Comparison of ENCODE assay signal across 33 mouse cellular contexts in genomic region chr10:95164949-95165348, GRCm38 (mm10).
"Had no signal": no experiment of that assay in that cellular context is flagged by ENCODE, and none has a peak within 500 bp of the region (broad histone marks: within the 10 kb centered on the region; RNA-seq: fewer than 3 reads in every experiment).

No protein-coding gene starts in this region.

- H3K4me3 ChIP-seq: heart, embryonic 10.5 days; heart, embryonic 12.5 days; heart, embryonic 13.5 days; heart, embryonic 15.5 days; hindbrain, embryonic 10.5 days; hindbrain, embryonic 12.5 days; hindbrain, embryonic 13.5 days; hindbrain, embryonic 15.5 days; intestine, embryonic 15.5 days; kidney, embryonic 15.5 days; layer of hippocampus, adult 2 months had no signal

- H3K36me3 ChIP-seq: heart, embryonic 10.5 days; heart, embryonic 12.5 days; heart, embryonic 13.5 days; heart, embryonic 15.5 days; hindbrain, embryonic 10.5 days; hindbrain, embryonic 12.5 days; hindbrain, embryonic 13.5 days; hindbrain, embryonic 15.5 days; intestine, embryonic 15.5 days; kidney, embryonic 15.5 days had no signal

- H3K9ac ChIP-seq: heart, embryonic 12.5 days; heart, embryonic 13.5 days; heart, embryonic 15.5 days; hindbrain, embryonic 12.5 days; hindbrain, embryonic 13.5 days; hindbrain, embryonic 14.5 days; hindbrain, embryonic 15.5 days; intestine, embryonic 15.5 days; kidney, embryonic 15.5 days had no signal

- H3K9me3 ChIP-seq: heart, embryonic 10.5 days; heart, embryonic 12.5 days; heart, embryonic 13.5 days; heart, embryonic 15.5 days; hindbrain, embryonic 10.5 days; hindbrain, embryonic 12.5 days; hindbrain, embryonic 13.5 days; hindbrain, embryonic 15.5 days; intestine, embryonic 15.5 days had no signal

- H3K4me2 ChIP-seq: heart, embryonic 12.5 days; heart, embryonic 13.5 days; heart, embryonic 15.5 days; hindbrain, embryonic 12.5 days; hindbrain, embryonic 13.5 days; hindbrain, embryonic 14.5 days; hindbrain, embryonic 15.5 days; intestine, embryonic 15.5 days; kidney, embryonic 15.5 days had no signal

- ATAC-seq: hindbrain, embryonic 16.5 days; hindbrain, postnatal 0 days; inflammation-experienced regulatory T-cells, adult 6 months; intestine, embryonic 15.5 days; intestine, embryonic 16.5 days; intestine, postnatal 0 days had no signal

- H3K4me1 ChIP-seq: hindbrain, embryonic 12.5 days had no signal

- DNase-seq: heart, postnatal 10 days; heart, postnatal 14 days; heart, postnatal 36 days; heart, postnatal 4 days; kidney, adult 11 months; kidney, adult 18-20 months; kidney, adult 2 months; kidney, adult 8-10 months; kidney, adult 9 months; kidney, postnatal 10 days; kidney, postnatal 14 days; kidney, postnatal 36 days; kidney, postnatal 4 days; layer of hippocampus, adult 9-11 months; layer of hippocampus, postnatal 36 days had no signal

- H3K27ac ChIP-seq: heart, embryonic 10.5 days; heart, embryonic 13.5 days; heart, embryonic 15.5 days; hindbrain, embryonic 10.5 days; hindbrain, embryonic 12.5 days; hindbrain, embryonic 13.5 days; hindbrain, embryonic 14.5 days; hindbrain, embryonic 15.5 days; hindbrain, postnatal 0 days; intestine, embryonic 15.5 days; kidney, embryonic 15.5 days; kidney, postnatal 0 days; layer of hippocampus, adult 2 months had no signal

- H3K27me3 ChIP-seq: heart, embryonic 12.5 days; heart, embryonic 13.5 days; heart, embryonic 15.5 days; hindbrain, embryonic 12.5 days; hindbrain, embryonic 13.5 days; hindbrain, embryonic 15.5 days; intestine, embryonic 15.5 days; kidney, embryonic 15.5 days had no signal
